Mouse (Mus musculus) duodenum, adult 2 months (tissue): ENCODE results near the gene BC005561. TPM values are rescaled to one million over a fixed set of nuclear protein-coding genes. Genes with fewer than 3 reads are reported as not detected.

Source experiments
- polyA plus RNA-seq: library from polyadenylated mRNA; depleted of rRNA; stranded (reverse); fragments of >200 nt; gene quantifications from 2 replicates; pipeline ENCODE4 v1.2.3, GENCODE M21; 2012; ENCODE audit warnings: low replicate concordance; rRNA removed

Gene BC005561
- polyA plus RNA-seq, result 0.53 and 0.69 TPM in 2 replicates

GRCm38 (mm10) chr5:104508195-104508891, at the start of gene BC005561:
Gene BC005561 (plus strand): TSS chr5:104508352.

DNA sequence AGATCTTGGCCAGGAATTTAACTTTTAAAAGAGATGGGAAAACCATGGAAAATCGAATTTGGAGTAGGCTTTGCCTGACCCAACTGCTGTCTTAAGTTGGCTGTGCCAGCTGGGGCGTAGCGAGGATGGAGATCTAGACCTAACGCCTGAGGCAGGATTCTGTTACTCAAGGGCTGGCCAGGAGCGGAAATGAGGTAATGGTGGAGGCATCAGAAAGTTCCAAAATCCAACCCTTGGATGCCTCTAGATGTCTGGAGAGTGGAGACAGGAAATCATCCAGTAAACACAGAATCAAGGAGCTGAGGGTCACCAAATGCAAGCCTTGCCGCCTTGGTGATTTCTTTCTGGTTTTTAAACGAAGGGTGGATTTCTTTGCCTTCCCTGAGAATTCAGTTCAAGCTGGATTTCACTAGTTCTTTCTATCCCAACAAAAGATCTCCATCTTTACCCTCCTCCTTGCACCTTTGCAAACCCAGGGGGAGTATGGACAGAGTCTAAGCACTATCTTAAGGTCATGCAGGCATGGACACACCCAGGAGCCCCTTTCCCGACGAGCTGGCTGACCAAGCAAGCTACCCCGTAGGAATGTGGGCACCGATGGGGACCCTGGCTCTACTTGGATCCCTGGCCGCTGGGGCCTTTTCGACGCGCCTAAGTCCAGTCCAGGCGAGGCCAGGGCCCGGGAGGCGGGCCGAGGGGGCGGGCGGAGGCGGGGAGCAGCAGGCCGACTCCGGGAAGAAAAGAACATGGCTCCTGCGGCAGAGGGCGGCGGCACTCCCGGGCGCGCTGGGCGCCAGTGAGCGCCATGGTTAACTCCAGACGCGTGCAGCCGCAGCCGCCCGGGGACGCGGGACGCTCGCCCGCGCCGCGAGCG, 49.1 kb upstream of the BC005561 start, which contains the start of gene Pkd2:
Pkd2 (plus strand) TSS at position 619 of the 874 bp plus-strand sequence.

Other genes with a start within 250 kb of the BC005561 start
- gene Ibsp, start 209.2 kb upstream of the BC005561 start, polyA plus RNA-seq, result not detected in 2 replicates
- not detected in 2 replicates for gene Mepe, start 183.0 kb upstream of the BC005561 start, polyA plus RNA-seq
- gene Spp1, start 73.2 kb upstream of the BC005561 start, polyA plus RNA-seq, result 0.15 and 4.0 TPM in 2 replicates
- gene Pkd2, start 48.9 kb upstream of the BC005561 start, polyA plus RNA-seq, result 5.1 and 6.7 TPM in 2 replicates